Mouse (Mus musculus): ENCODE results near the gene Fam172a. TPM values are rescaled to one million over a fixed set of nuclear protein-coding genes. Genes with fewer than 3 reads are reported as not detected.

Fam172a gene
- polyA plus RNA-seq, 1 experiment from 2014 or later, result 22.8 TPM

DNA sequence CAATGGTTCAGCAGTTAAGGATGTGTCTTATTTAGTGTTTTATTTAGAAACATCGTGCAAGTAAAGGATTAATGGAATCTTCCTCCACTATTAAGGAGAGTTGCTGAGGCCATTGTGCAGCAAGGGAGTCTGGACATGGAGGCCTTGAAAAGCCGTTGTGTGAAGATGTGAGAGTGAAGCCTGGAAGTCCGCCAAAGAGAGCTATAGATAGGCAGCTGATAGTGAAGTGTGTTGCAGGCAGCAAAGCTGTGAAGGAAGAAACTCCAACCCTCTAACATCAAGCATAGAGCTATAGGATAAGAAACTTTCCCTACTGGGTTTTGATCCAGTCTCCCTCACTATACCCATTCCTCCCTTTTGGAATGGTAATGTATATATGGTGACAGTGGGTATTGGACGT lies 385.9 kb downstream of the Fam172a start:
- no peak overlapping the region for H3K27ac ChIP-seq (ENCODE audit: low read depth, low read length)
- no peak for DNase-seq (ENCODE audit: low spot score)
- H3K9ac ChIP-seq (ENCODE audit: low read depth, low read length), result no peak overlapping the region
- no peaks in the 10 kb centered on the region for H3K9me3 ChIP-seq (ENCODE audit: control insufficient read depth, low read length)
- ATAC-seq (replicated peaks; ENCODE audit: low FRiP score), result no peak
- no peaks in the 10 kb centered on the region for H3K4me1 ChIP-seq (replicated peaks; ENCODE audit: control insufficient read depth, insufficient read depth, low read length)
- H3K27me3 ChIP-seq (replicated peaks; ENCODE audit: control insufficient read depth, insufficient read depth, low read length), result no peaks in the 10 kb centered on the region
- H3K36me3 ChIP-seq (ENCODE audit: control insufficient read depth, insufficient read depth, low read length), result no peaks in the 10 kb centered on the region
- WGBS, result 88% methylated on average over 4 of the region's 4 CpGs
- no peak overlapping the region for H3K4me2 ChIP-seq
- H3K4me3 ChIP-seq (ENCODE audit: low read depth, low read length), result no peak overlapping the region

DNA sequence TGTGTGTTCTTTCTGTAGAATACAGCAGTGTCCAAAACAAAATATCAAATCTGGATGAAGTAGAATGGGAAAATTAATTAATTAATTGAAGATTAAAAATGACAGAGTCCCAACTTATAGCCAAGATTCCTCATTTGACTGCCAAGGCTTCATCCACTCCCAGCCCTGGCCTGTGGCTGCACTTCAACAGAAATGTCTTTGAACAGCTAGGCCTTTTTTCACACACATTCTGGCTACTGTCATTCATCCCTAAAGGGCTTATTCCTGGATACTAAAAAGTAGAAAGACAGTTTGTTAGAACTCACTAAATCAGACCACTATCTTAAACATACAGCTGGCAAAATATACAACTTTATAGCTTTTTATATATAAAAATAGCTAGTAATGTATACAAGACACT lies 388.9 kb downstream of the Fam172a start:
- ATAC-seq (replicated peaks; ENCODE audit: low FRiP score), result no peak

DNA sequence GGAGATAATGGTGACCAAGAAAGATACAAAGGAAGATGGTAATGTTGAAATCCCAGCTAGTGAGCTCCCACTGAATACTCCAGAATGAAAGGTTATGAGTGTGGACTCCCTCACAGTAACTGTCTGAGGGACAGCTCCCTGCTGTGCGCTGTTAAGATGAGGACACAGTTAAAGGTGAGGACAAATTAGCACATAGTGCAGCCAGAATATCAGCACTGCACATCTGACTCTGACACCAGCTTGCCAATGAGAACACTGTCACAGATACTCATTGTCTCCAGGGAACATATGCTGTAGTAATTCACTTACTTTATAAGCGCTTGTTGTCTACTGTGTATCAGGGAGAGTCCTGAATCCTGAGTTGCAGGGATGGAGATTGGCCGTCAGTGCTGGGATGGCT lies 390.1 kb downstream of the Fam172a start:
- no peaks in the 10 kb centered on the region for H3K4me1 ChIP-seq (replicated peaks; ENCODE audit: control insufficient read depth, insufficient read depth, low read length)
- H3K9ac ChIP-seq (ENCODE audit: low read depth, low read length), result no peak overlapping the region
- H3K4me3 ChIP-seq (ENCODE audit: low read depth, low read length), result no peak overlapping the region
- no peaks in the 10 kb centered on the region for H3K27me3 ChIP-seq (replicated peaks; ENCODE audit: control insufficient read depth, insufficient read depth, low read length)
- no peak overlapping the region for H3K4me2 ChIP-seq
- 87% methylated on average over 3 of the region's 3 CpGs for WGBS
- no peaks in the 10 kb centered on the region for H3K9me3 ChIP-seq (ENCODE audit: control insufficient read depth, low read length)
- no peak overlapping the region for H3K27ac ChIP-seq (ENCODE audit: low read depth, low read length)
- H3K36me3 ChIP-seq (ENCODE audit: control insufficient read depth, insufficient read depth, low read length), result no peaks in the 10 kb centered on the region
- no peak for DNase-seq (ENCODE audit: low spot score)
- ATAC-seq (replicated peaks; ENCODE audit: low FRiP score), result no peak

More for the DNA sequence above, 388.9 kb downstream of the Fam172a start:
- no peak overlapping the region for H3K27ac ChIP-seq (ENCODE audit: low read depth, low read length)
- H3K4me2 ChIP-seq, result no peak overlapping the region
- no peak for DNase-seq (ENCODE audit: low spot score)
- H3K27me3 ChIP-seq (replicated peaks; ENCODE audit: control insufficient read depth, insufficient read depth, low read length), result no peaks in the 10 kb centered on the region
- H3K9ac ChIP-seq (ENCODE audit: low read depth, low read length), result no peak overlapping the region
- no peak overlapping the region for H3K4me3 ChIP-seq (ENCODE audit: low read depth, low read length)
- H3K4me1 ChIP-seq (replicated peaks; ENCODE audit: control insufficient read depth, insufficient read depth, low read length), result no peaks in the 10 kb centered on the region
- no peaks in the 10 kb centered on the region for H3K9me3 ChIP-seq (ENCODE audit: control insufficient read depth, low read length)
- H3K36me3 ChIP-seq (ENCODE audit: control insufficient read depth, insufficient read depth, low read length), result no peaks in the 10 kb centered on the region

DNA sequence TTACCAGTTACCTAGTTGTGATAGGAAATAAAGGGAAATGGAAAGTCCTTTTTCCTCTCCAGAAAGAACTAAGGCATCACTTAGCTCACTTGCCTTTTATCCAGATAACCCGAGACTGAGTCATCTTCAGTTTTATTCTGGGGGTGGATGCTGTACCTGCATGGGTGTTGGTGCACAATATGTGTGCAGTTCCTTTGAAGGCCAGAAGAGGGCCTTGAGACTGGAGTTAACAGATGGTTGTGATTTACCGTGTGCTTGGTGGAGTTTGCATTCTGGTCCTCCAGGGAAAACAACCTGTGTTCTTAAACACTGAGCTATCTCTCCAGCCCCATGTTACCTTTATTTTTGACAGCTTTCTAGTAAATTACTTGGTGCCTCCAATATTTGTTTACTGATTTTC lies 392.5 kb downstream of the Fam172a start:
- no peaks in the 10 kb centered on the region for H3K9me3 ChIP-seq (ENCODE audit: control insufficient read depth, low read length)
- H3K36me3 ChIP-seq (ENCODE audit: control insufficient read depth, insufficient read depth, low read length), result no peaks in the 10 kb centered on the region
- no peak overlapping the region for H3K27ac ChIP-seq (ENCODE audit: low read depth, low read length)
- ATAC-seq (replicated peaks; ENCODE audit: low FRiP score) (no peak), DNase-seq (ENCODE audit: low spot score) (no peak)
- no peaks in the 10 kb centered on the region for H3K27me3 ChIP-seq (replicated peaks; ENCODE audit: control insufficient read depth, insufficient read depth, low read length)
- WGBS, result 74% methylated on average over 2 of the region's 2 CpGs
- no peak overlapping the region for H3K4me2 ChIP-seq
- no peak overlapping the region for H3K9ac ChIP-seq (ENCODE audit: low read depth, low read length)
- no peak overlapping the region for H3K4me3 ChIP-seq (ENCODE audit: low read depth, low read length)
- H3K4me1 ChIP-seq (replicated peaks; ENCODE audit: control insufficient read depth, insufficient read depth, low read length), result no peaks in the 10 kb centered on the region

DNA sequence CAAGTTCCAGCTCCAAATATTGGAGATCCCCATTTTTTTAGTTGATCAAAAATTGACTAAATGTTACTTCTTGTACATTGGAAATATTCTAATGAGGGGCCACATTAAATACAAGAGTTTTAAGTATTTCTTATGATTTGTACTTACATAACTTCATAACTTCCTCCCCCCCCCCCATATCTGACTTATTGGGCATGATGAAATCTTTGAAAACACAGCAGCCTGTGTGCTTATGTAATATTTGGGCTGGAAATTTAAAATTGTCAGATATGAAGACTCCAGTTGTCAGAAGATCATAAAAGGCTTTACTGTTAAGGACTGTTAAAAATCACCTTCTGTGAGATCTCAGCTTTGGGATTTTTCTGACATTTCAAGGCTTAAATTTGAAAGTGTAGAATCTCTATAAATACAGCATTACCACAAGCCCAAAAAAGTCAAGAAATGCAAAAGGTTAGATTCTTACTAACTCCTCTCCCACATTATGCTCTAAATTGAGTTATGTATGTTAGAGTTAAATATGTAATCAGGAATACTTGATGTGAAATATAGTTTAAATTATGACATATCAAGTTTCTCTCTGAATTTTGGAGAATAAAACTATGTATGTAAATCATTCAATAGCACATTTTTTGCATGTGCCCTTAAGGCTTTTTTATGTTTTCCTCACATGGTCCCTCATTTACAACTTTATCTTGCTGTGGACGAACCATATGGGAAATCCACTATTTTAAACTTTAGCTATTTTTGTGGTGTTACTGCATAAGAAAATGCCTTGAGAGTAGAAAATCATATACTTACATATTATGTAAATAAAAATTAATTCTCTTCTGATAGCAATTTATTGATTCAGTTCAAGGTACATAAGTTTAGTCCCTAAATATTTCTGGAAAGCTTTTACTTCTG lies 393.5 kb downstream of the Fam172a start:
- H3K9me3 ChIP-seq (ENCODE audit: control insufficient read depth, low read length), result no peaks in the 10 kb centered on the region
- H3K4me1 ChIP-seq (replicated peaks; ENCODE audit: control insufficient read depth, insufficient read depth, low read length), result no peaks in the 10 kb centered on the region
- no peaks in the 10 kb centered on the region for H3K36me3 ChIP-seq (ENCODE audit: control insufficient read depth, insufficient read depth, low read length)
- H3K4me3 ChIP-seq (ENCODE audit: low read depth, low read length), result no peak overlapping the region
- no peak overlapping the region for H3K27ac ChIP-seq (ENCODE audit: low read depth, low read length)
- H3K9ac ChIP-seq (ENCODE audit: low read depth, low read length), result no peak overlapping the region
- ATAC-seq (replicated peaks; ENCODE audit: low FRiP score) (no peak), DNase-seq (ENCODE audit: low spot score) (no peak)
- no peak overlapping the region for H3K4me2 ChIP-seq
- 78% methylated on average over 1 of the region's 1 CpGs for WGBS
- no peaks in the 10 kb centered on the region for H3K27me3 ChIP-seq (replicated peaks; ENCODE audit: control insufficient read depth, insufficient read depth, low read length)

DNA sequence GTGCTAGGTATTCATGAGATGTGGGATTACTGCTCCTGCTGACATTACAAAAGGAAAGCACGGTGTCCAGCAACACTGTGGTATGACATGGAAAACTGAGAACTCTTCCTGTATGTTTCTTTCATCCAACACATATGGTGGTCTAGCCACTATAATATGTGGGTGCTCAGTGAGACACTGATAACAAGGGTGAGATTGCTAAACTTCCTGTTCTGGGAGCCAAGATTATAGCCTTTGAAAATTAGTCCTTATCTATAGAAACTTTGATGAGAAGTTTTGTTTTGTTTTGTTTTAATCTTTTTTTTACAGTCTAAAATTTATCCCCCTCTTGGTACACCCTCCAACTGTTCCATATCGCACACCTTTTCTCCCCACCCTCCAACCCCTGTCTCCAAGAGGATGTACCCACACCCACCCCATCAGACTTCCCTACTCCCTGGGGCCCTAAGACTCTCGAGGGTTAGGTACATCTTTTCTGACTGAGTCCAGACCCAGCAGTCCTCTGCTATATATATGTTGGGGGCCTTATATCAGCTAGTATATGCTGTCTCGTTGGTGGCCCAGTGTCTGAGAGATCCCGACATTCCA lies 397.1 kb downstream of the Fam172a start:
- no peaks in the 10 kb centered on the region for H3K9me3 ChIP-seq (ENCODE audit: control insufficient read depth, low read length)
- 69% methylated on average over 5 of the region's 5 CpGs for WGBS
- H3K4me2 ChIP-seq, result no peak overlapping the region
- ATAC-seq (replicated peaks; ENCODE audit: low FRiP score) (no peak), DNase-seq (ENCODE audit: low spot score) (no peak)
- no peaks in the 10 kb centered on the region for H3K27me3 ChIP-seq (replicated peaks; ENCODE audit: control insufficient read depth, insufficient read depth, low read length)
- H3K27ac ChIP-seq (ENCODE audit: low read depth, low read length), result no peak overlapping the region
- no peaks in the 10 kb centered on the region for H3K4me1 ChIP-seq (replicated peaks; ENCODE audit: control insufficient read depth, insufficient read depth, low read length)
- no peak overlapping the region for H3K9ac ChIP-seq (ENCODE audit: low read depth, low read length)
- H3K36me3 ChIP-seq (ENCODE audit: control insufficient read depth, insufficient read depth, low read length), result no peaks in the 10 kb centered on the region
- no peak overlapping the region for H3K4me3 ChIP-seq (ENCODE audit: low read depth, low read length)

DNA sequence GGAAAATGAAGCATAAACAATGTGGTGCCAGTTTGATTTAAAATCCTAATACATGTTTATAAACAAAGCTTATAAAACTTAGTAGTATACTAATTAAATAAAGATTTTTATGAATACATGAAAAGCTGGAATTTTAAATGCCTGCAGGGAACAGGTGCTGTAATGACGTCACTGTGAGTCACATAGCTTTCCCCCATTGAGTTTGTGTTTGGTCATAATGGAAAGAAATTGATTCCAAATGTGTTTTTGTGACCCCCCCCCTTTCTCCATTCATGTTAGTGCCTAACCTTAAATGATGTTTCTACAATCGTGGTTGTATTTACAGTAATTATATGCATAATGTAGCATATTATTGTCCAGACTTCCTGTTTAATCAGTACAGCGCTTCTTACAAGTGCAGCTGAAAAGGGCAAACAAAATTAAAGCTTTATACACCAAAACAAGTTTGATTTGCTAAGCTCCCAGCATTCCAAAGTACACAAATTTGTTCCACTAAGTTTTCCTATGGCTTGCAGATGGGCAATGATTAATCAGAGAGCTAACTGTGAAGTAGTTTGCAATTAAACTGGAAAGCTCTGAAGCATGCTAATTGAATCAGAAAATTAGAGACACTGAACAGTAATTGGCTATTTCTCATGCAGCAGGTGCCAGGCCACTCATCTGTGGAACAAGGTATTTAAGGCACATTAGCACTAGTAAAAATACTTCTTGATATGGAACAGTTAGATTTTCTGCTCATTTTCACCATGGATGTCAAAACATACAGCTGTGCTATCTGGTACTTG lies 398.1 kb downstream of the Fam172a start:
- no peaks in the 10 kb centered on the region for H3K36me3 ChIP-seq (ENCODE audit: control insufficient read depth, insufficient read depth, low read length)
- DNase-seq (ENCODE audit: low spot score) (no peak), ATAC-seq (replicated peaks; ENCODE audit: low FRiP score) (no peak)
- no peak overlapping the region for H3K4me2 ChIP-seq
- H3K9ac ChIP-seq (ENCODE audit: low read depth, low read length), result no peak overlapping the region
- H3K27ac ChIP-seq (ENCODE audit: low read depth, low read length), result no peak overlapping the region
- no peak overlapping the region for H3K4me3 ChIP-seq (ENCODE audit: low read depth, low read length)
- WGBS, result 64% methylated on average over 3 of the region's 3 CpGs
- H3K27me3 ChIP-seq (replicated peaks; ENCODE audit: control insufficient read depth, insufficient read depth, low read length), result no peaks in the 10 kb centered on the region
- H3K9me3 ChIP-seq (ENCODE audit: control insufficient read depth, low read length), result no peaks in the 10 kb centered on the region
- no peaks in the 10 kb centered on the region for H3K4me1 ChIP-seq (replicated peaks; ENCODE audit: control insufficient read depth, insufficient read depth, low read length)

DNA sequence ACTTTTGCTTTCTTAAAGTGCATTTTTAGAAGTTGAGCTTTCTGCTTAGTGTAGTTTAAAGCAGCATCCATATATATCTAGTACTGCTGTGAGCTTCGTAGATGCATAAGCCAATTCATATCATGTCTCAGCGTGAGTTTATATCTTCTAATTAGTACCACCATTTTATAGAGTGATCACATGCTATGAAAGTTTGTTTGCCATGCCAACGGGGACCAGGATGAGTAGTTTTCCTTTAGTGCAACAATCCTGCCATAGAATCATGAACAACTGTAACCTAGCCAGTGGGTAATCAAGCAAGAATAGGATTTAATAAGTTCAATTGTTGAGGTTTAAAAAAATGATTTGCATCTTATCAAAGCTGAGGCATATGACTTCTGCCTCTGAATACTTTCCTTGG lies 398.8 kb downstream of the Fam172a start:
- no peaks in the 10 kb centered on the region for H3K4me1 ChIP-seq (replicated peaks; ENCODE audit: control insufficient read depth, insufficient read depth, low read length)
- no peak overlapping the region for H3K27ac ChIP-seq (ENCODE audit: low read depth, low read length)
- H3K36me3 ChIP-seq (ENCODE audit: control insufficient read depth, insufficient read depth, low read length), result no peaks in the 10 kb centered on the region
- H3K4me2 ChIP-seq, result no peak overlapping the region
- no peak overlapping the region for H3K9ac ChIP-seq (ENCODE audit: low read depth, low read length)
- no peaks in the 10 kb centered on the region for H3K27me3 ChIP-seq (replicated peaks; ENCODE audit: control insufficient read depth, insufficient read depth, low read length)
- no peak overlapping the region for H3K4me3 ChIP-seq (ENCODE audit: low read depth, low read length)
- H3K9me3 ChIP-seq (ENCODE audit: control insufficient read depth, low read length), result no peaks in the 10 kb centered on the region
- DNase-seq (ENCODE audit: low spot score) (no peak), ATAC-seq (replicated peaks; ENCODE audit: low FRiP score) (no peak)
- 80% methylated on average over 3 of the region's 3 CpGs for WGBS
